Mouse (Mus musculus): ENCODE measurements around the gene 1700028P14Rik.

1700028P14Rik gene

GRCm38 (mm10) chr19:23614268-23614667 is 38.3 kb downstream of the 1700028P14Rik start:
- in situ Hi-C loops (cut with MboI, MseI): no loop called here

GRCm38 (mm10) chr19:23609724-23610123 is 42.9 kb downstream of the 1700028P14Rik start:
- in situ Hi-C loops (cut with MboI, MseI): no loop called here

- in situ Hi-C loops (cut with MboI, MseI): no loop called here
These were observed 44.7 kb downstream of the 1700028P14Rik start for GRCm38 (mm10) chr19:23607951-23608350.

GRCm38 (mm10) chr19:23594950-23595349 is 57.7 kb downstream of the 1700028P14Rik start:
- in situ Hi-C loops (cut with MboI, MseI): no loop called here

GRCm38 (mm10) chr19:23578606-23579355 is 73.8 kb downstream of the 1700028P14Rik start:
- in situ Hi-C loops (cut with MboI, MseI): loop anchor here in 1 of 2 experiments (5.0 kb wide), 1 partner anchor 69 kb away; no protein-coding TSS in a partner anchor

- in situ Hi-C loops (cut with MboI, MseI): loop anchor here in 1 of 2 experiments (5.0 kb wide), 1 partner anchor 71 kb away; no protein-coding TSS in a partner anchor
These were observed 75.9 kb downstream of the 1700028P14Rik start for GRCm38 (mm10) chr19:23576685-23577084.

GRCm38 (mm10) chr19:23563693-23564092 is 88.9 kb downstream of the 1700028P14Rik start:
- in situ Hi-C loops (cut with MboI, MseI): no loop called here

- in situ Hi-C loops (cut with MboI, MseI): no loop called here
These were observed 90.0 kb downstream of the 1700028P14Rik start for GRCm38 (mm10) chr19:23562588-23562987.

- in situ Hi-C loops (cut with MboI, MseI): no loop called here
These were observed 90.6 kb downstream of the 1700028P14Rik start for GRCm38 (mm10) chr19:23562061-23562460.

- in situ Hi-C loops (cut with MboI, MseI): no loop called here
These were observed 99.2 kb downstream of the 1700028P14Rik start for GRCm38 (mm10) chr19:23553450-23553849.

GRCm38 (mm10) chr19:23545604-23546003 is 107.0 kb downstream of the 1700028P14Rik start:
- in situ Hi-C loops (cut with MboI, MseI): no loop called here

- in situ Hi-C loops (cut with MboI, MseI): no loop called here
These were observed 109.2 kb downstream of the 1700028P14Rik start for GRCm38 (mm10) chr19:23543244-23544004.

- in situ Hi-C loops (cut with MboI, MseI): no loop called here
These were observed 109.9 kb downstream of the 1700028P14Rik start for GRCm38 (mm10) chr19:23542759-23543158.

GRCm38 (mm10) chr19:23535700-23536099 is 116.9 kb downstream of the 1700028P14Rik start:
- in situ Hi-C loops (cut with MboI, MseI): no loop called here

GRCm38 (mm10) chr19:23531899-23532298 is 120.7 kb downstream of the 1700028P14Rik start:
- in situ Hi-C loops (cut with MboI, MseI): no loop called here

GRCm38 (mm10) chr19:23523711-23524110 is 128.9 kb downstream of the 1700028P14Rik start:
- in situ Hi-C loops (cut with MboI, MseI): loop anchor here (5.0 kb wide), 4 partner anchors 146 to 839 kb away; no protein-coding TSS in a partner anchor

- in situ Hi-C loops (cut with MboI, MseI): loop anchor here (5.0 kb wide), 4 partner anchors 145 to 840 kb away; no protein-coding TSS in a partner anchor
These were observed 130.8 kb downstream of the 1700028P14Rik start for GRCm38 (mm10) chr19:23521831-23522230.

- in situ Hi-C loops (cut with MboI, MseI): loop anchor here (5.0 kb wide), 4 partner anchors 144 to 841 kb away; no protein-coding TSS in a partner anchor
These were observed 131.5 kb downstream of the 1700028P14Rik start for GRCm38 (mm10) chr19:23521071-23521470.

- in situ Hi-C loops (cut with MboI, MseI): loop anchor here (5.0 kb wide), 4 partner anchors 143 to 842 kb away; no protein-coding TSS in a partner anchor
These were observed 132.0 kb downstream of the 1700028P14Rik start for GRCm38 (mm10) chr19:23520629-23521028.

- in situ Hi-C loops (cut with MboI, MseI): loop anchor here in 1 of 2 experiments (10.0 kb wide), 1 partner anchor 244 kb away; the partner anchor contains the start of gene Smc5
These were observed 134.1 kb downstream of the 1700028P14Rik start for GRCm38 (mm10) chr19:23518477-23518876.

- in situ Hi-C loops (cut with MboI, MseI): loop anchor here in 1 of 2 experiments (10.0 kb wide), 1 partner anchor 237 kb away; the partner anchor contains the start of gene Smc5
These were observed 141.3 kb downstream of the 1700028P14Rik start for GRCm38 (mm10) chr19:23511303-23511702.

Data from T-helper 17 cell (primary cell).